Mouse (Mus musculus) embryonic facial prominence, embryonic 14.5 days (tissue): Measurements from ENCODE around the gene Babam2. TPM values are rescaled to one million over a fixed set of nuclear protein-coding genes. Genes with fewer than 3 reads are reported as not detected.

Source experiments
- ATAC-seq: fragments of 200-750 bp; cut with Nextera tagmentation; 2 replicates; pipeline ENCODE4 v1.8.0; 2017; ENCODE audit warnings: low read depth, moderate number of reproducible peaks, moderate TSS enrichment
- DNase-seq: peaks from one replicate; pipeline ENCODE4 v3.0.0-alpha.2; 2015; ENCODE audit warnings: low spot score
- H3K27ac ChIP-seq: fragments of 300-500 bp; sonication (generic); replicated peaks from 2 replicates; pipeline ENCODE4 v1.5.1; 2014; ENCODE audit warnings: low read depth, mild to moderate bottlenecking, low read length, moderate library complexity
- H3K27me3 ChIP-seq: fragments of 300-500 bp; sonication (generic); replicated peaks from 2 replicates; pipeline ENCODE4 v1.6.1; 2014; ENCODE audit warnings: low read length; ENCODE audit not compliant: control insufficient read depth, insufficient read depth
- H3K36me3 ChIP-seq: fragments of 300-500 bp; sonication (generic); 2 replicates; pipeline ENCODE4 v1.6.1; 2014; ENCODE audit warnings: low read length, mixed read lengths; ENCODE audit not compliant: control insufficient read depth, insufficient read depth
- H3K4me1 ChIP-seq: fragments of 300-500 bp; sonication (generic); 2 replicates; pipeline ENCODE4 v1.6.1; 2014; ENCODE audit warnings: antibody characterized with exemption, low read length; ENCODE audit not compliant: control insufficient read depth, insufficient read depth
- H3K4me2 ChIP-seq: fragments of 300-500 bp; sonication (generic); 2 replicates; pipeline ENCODE4 v1.6.1; 2014; ENCODE audit warnings: low read depth, mild to moderate bottlenecking, low read length, moderate library complexity, mixed read lengths
- H3K4me3 ChIP-seq: fragments of 300-500 bp; sonication (generic); 2 replicates; pipeline ENCODE4 v1.5.1; 2014; ENCODE audit warnings: low read depth, mild to moderate bottlenecking, low read length
- H3K9ac ChIP-seq: fragments of 300-500 bp; sonication (generic); 2 replicates; pipeline ENCODE4 v1.6.1; 2014; ENCODE audit warnings: low read depth, mild to moderate bottlenecking, low read length, moderate library complexity, mixed read lengths
- H3K9me3 ChIP-seq: fragments of 300-500 bp; sonication (generic); 2 replicates; pipeline ENCODE4 v1.6.1; 2016; ENCODE audit warnings: low read length; ENCODE audit not compliant: control insufficient read depth
- whole genome bisulfite sequencing: fragments of 180-500 bp; shearing (Covaris S2); extraction: QIAGEN DNeasy Blood & Tissue Kit; methylation state at CpG from one replicate; pipeline ENCODE4 v1.1.7; 2014; 5-methylcytosine and 5-hydroxymethylcytosine counted together
- polyA plus RNA-seq: library from polyadenylated mRNA; unstranded; fragments of >200 nt; fragmentation: Nextera tagmentation; extraction: Ambion mirVana; gene quantifications from 2 replicates; pipeline ENCODE4 v1.2.1, GENCODE M21; 2014

The Babam2 gene
- polyA plus RNA-seq, 1 experiment from 2014 or later = 37.6 TPM

- WGBS = 96% methylated on average over 2 of the region's 2 CpGs
- Histone ChIP-seq H3K4me3 (no peak overlapping the region), H3K9ac (no peak overlapping the region), H3K4me2 (no peak overlapping the region), H3K4me1 (peaks cover 30% of the 10 kb centered on the region), H3K9me3 (no peaks in the 10 kb centered on the region), H3K27me3 (no peaks in the 10 kb centered on the region), H3K27ac (peak overlapping the region; percentile 88; the same call in 1 of the 2 replicates), H3K36me3 (no peaks in the 10 kb centered on the region)
- DNase-seq = no peak
- ATAC-seq = no peak
These were observed 388.1 kb downstream of the Babam2 start for GRCm38 (mm10) chr5:32085566-32085965.

GRCm38 (mm10) chr5:32085971-32086370 lies 388.5 kb downstream of the Babam2 start:
- H3K27ac ChIP-seq = no peak overlapping the region
- H3K9me3 ChIP-seq = no peaks in the 10 kb centered on the region
- no peak overlapping the region for H3K4me2 ChIP-seq
- H3K27me3 ChIP-seq = no peaks in the 10 kb centered on the region
- no peak for ATAC-seq
- peaks cover 26% of the 10 kb centered on the region for H3K4me1 ChIP-seq
- no peak overlapping the region for H3K4me3 ChIP-seq
- DNase-seq = no peak
- no peak overlapping the region for H3K9ac ChIP-seq
- H3K36me3 ChIP-seq = no peaks in the 10 kb centered on the region
- WGBS = 63% methylated on average over 2 of the region's 2 CpGs

GRCm38 (mm10) chr5:32086526-32087090 lies 389.1 kb downstream of the Babam2 start:
- WGBS = 84% methylated on average over 6 of the region's 6 CpGs
- Histone ChIP-seq H3K9ac (no peak overlapping the region), H3K4me2 (no peak overlapping the region), H3K4me1 (peaks cover 21% of the 10 kb centered on the region), H3K27me3 (no peaks in the 10 kb centered on the region), H3K36me3 (no peaks in the 10 kb centered on the region), H3K9me3 (no peaks in the 10 kb centered on the region), H3K4me3 (no peak overlapping the region), H3K27ac (no peak overlapping the region)
- DNase-seq (no peak), ATAC-seq (no peak)

GRCm38 (mm10) chr5:32089481-32089880 lies 392.0 kb downstream of the Babam2 start:
- DNase-seq (peak; percentile 23), ATAC-seq (no peak)
- 37% methylated on average over 5 of the region's 5 CpGs for WGBS
- Histone ChIP-seq H3K9ac (no peak overlapping the region), H3K4me3 (no peak overlapping the region), H3K9me3 (no peaks in the 10 kb centered on the region), H3K27ac (peak overlapping the region; percentile 4), H3K27me3 (no peaks in the 10 kb centered on the region), H3K36me3 (no peaks in the 10 kb centered on the region), H3K4me1 (peaks cover 9% of the 10 kb centered on the region), H3K4me2 (no peak overlapping the region)

GRCm38 (mm10) chr5:32092281-32092680 lies 394.8 kb downstream of the Babam2 start:
- no peaks in the 10 kb centered on the region for H3K9me3 ChIP-seq
- no peak overlapping the region for H3K4me2 ChIP-seq
- no peak for DNase-seq
- no peaks in the 10 kb centered on the region for H3K36me3 ChIP-seq
- H3K9ac ChIP-seq = no peak overlapping the region
- no peaks in the 10 kb centered on the region for H3K4me1 ChIP-seq
- no peak for ATAC-seq
- no peak overlapping the region for H3K27ac ChIP-seq
- no peaks in the 10 kb centered on the region for H3K27me3 ChIP-seq
- no peak overlapping the region for H3K4me3 ChIP-seq

GRCm38 (mm10) chr5:32098691-32099090 lies 401.2 kb downstream of the Babam2 start:
- Histone ChIP-seq H3K4me3 (no peak overlapping the region), H3K4me1 (peaks cover 26% of the 10 kb centered on the region), H3K27me3 (no peaks in the 10 kb centered on the region), H3K9me3 (no peaks in the 10 kb centered on the region), H3K4me2 (no peak overlapping the region), H3K27ac (no peak overlapping the region), H3K9ac (no peak overlapping the region), H3K36me3 (no peaks in the 10 kb centered on the region)
- no peak for ATAC-seq
- 72% methylated on average over 3 of the region's 3 CpGs for WGBS
- no peak for DNase-seq

GRCm38 (mm10) chr5:32102484-32102883 lies 405.0 kb downstream of the Babam2 start:
- 10% methylated on average over 5 of the region's 5 CpGs for WGBS
- peaks cover 26% of the 10 kb centered on the region for H3K4me1 ChIP-seq
- H3K9ac ChIP-seq = no peak overlapping the region
- H3K4me3 ChIP-seq = no peak overlapping the region
- no peaks in the 10 kb centered on the region for H3K9me3 ChIP-seq
- no peak overlapping the region for H3K4me2 ChIP-seq
- peak overlapping the region; percentile 68; the same call in 1 of the 2 replicates for H3K27ac ChIP-seq
- no peaks in the 10 kb centered on the region for H3K36me3 ChIP-seq
- ATAC-seq (peak; percentile 86), DNase-seq (peak; percentile 90)
- no peaks in the 10 kb centered on the region for H3K27me3 ChIP-seq

GRCm38 (mm10) chr5:32102971-32103431 lies 405.5 kb downstream of the Babam2 start:
- Histone ChIP-seq H3K4me1 (peaks cover 26% of the 10 kb centered on the region), H3K27ac (no peak overlapping the region), H3K9ac (no peak overlapping the region), H3K27me3 (no peaks in the 10 kb centered on the region), H3K4me3 (no peak overlapping the region), H3K36me3 (no peaks in the 10 kb centered on the region), H3K4me2 (no peak overlapping the region), H3K9me3 (no peaks in the 10 kb centered on the region)
- no peak for ATAC-seq
- peak; percentile 15 for DNase-seq
- WGBS = 84% methylated on average over 6 of the region's 6 CpGs

- ATAC-seq (no peak), DNase-seq (no peak)
- Histone ChIP-seq H3K4me1 (peaks cover 26% of the 10 kb centered on the region), H3K4me3 (no peak overlapping the region), H3K9ac (no peak overlapping the region), H3K4me2 (no peak overlapping the region), H3K36me3 (no peaks in the 10 kb centered on the region), H3K9me3 (no peaks in the 10 kb centered on the region), H3K27ac (no peak overlapping the region), H3K27me3 (no peaks in the 10 kb centered on the region)
- WGBS = 79% methylated on average over 1 of the region's 1 CpGs
These were observed 406.1 kb downstream of the Babam2 start for GRCm38 (mm10) chr5:32103545-32103944.
